Mouse (Mus musculus) T-helper 1 cell (primary cell): ENCODE measurements around the gene Kdf1.

ENCODE experiments used
- in situ Hi-C: fragments of 300-600 bp; cut with MboI, MseI; formaldehyde crosslinking; loops from one replicate; pipeline ENCODE4 v1.15.1; 2025; ENCODE audit warnings: high pct_unique_total_duplicates

Gene Kdf1

DNA sequence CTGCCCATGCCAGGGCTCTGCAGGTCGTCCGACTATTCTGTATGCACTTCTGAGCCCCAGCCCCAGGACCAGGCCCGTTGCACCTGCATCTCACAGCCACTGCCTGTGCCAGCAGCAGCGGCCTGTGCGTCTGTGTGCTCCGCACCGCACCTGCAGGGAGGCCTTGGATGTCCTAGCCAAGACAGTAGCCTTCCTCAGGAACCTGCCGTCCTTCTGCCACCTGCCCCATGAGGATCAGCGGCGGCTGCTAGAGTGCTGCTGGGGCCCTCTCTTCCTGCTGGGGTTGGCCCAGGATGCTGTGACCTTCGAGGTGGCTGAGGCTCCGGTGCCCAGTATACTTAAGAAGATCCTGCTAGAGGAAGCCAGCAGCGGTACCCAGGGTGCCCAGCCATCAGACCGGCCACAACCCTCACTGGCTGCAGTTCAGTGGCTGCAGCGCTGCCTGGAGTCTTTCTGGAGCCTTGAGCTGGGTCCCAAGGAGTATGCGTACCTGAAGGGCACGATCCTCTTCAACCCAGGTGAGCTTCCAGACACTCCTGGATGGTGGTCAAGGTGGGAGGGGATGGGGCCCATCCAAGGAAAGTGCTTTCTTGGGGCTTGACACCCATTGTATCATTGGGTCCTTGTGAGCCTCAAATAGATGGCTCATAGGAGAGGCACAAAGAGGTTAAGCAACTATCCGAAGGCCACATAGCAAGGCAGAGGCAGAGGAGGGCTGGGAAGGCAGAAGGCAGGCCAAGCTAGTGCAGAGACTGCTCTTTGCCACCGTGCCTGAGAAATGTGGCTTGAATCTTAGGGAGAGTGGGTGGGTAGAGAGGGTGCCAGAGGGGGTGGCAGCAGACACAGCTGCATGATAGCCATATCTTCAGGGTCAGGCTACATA lies 34.9 kb downstream of the Kdf1 start:
- in situ Hi-C loops = no loop called here

DNA sequence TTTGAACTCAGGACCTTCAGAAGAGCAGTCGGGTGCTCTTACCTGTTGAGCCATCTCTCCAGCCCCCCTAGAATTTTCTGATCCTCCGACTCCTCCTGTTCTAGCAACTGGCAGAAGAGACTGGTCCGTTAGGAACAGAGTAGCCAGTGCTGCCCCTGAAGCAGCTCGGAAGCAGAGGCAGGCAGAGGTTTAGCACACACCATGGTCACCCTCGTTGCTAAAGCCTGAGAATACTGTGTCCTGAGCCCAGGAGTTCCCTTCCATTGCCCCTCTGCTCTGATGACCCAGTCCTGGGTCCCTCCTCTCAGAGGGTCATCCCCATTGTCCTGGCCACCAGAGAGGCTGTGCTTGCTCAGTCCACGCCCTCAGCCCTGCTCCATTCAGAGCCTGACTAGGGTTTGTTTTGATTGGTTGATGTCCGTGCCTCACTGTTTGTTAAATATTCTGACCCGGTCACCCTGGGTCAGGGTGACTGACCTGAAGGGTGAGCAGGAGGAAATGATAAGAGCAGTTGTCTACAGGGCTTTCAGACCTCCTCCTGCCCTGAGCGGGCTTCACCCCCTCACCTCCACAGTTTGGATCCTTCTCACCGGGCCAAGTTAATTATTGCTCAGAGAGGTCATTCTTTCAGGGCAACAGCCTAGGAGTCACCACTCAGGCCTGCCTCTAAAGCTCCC lies 38.4 kb downstream of the Kdf1 start:
- in situ Hi-C loops = no loop called here

DNA sequence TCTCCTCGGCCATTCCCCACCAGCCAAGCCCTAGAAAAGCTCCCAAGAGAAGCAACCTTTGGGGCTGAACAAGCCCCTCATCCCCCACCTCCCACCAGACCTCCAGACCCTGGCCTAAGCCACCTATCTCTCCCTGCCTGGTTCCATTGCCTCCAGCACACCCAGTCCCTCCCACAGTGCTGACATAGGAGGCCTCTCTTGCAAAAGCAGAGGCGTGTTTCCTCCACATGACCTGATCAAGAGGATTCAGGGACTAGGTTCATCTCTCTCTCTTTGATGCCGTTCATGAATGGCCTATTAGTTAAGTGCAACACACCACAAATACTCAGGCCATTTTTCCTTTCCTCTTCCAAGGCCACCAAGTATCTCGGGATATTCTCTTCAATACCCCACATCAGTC lies 41.1 kb downstream of the Kdf1 start:
- in situ Hi-C loops = no loop called here

DNA sequence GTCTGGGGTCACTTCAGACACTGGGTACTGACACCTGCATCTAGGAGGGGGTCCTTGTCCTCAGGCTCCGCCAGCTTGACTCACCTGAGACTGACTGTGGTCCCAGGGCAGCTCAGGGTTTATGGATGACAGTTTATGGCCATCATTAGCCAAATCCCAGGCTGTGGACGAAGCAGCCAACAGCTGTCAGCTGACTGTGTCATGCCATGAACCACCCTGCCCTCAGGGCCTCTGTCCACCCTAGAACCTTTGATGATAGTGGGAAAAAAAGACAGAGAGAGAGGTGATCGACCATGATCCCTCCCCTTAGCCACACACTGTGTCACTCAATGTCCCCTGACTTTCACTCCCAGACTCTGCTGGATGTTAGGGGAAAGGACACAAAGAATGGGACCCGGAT lies 42.9 kb downstream of the Kdf1 start:
- in situ Hi-C loops = no loop called here

DNA sequence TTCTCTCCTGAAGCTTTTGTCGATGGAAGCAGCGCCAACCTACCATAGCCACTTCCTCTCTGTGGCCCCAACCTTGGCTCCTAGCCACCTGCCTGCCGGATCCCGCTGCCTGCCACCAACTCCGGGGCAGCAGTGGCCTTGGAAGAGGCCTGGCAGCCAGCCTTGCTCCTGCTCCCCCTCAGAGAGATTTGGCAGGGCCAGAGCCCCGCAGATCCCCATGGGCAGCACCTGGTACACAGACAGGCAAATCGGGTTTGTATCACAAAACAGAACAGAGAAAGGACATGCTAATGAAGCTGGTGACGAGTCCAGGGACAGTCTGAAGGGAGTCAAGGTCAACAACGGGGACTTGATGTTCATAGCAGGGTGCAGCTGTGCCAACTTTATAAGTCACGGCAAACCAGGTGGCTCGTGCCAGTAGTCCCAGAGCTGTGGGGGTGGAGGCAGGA lies 44.4 kb downstream of the Kdf1 start:
- in situ Hi-C loops = no loop called here

DNA sequence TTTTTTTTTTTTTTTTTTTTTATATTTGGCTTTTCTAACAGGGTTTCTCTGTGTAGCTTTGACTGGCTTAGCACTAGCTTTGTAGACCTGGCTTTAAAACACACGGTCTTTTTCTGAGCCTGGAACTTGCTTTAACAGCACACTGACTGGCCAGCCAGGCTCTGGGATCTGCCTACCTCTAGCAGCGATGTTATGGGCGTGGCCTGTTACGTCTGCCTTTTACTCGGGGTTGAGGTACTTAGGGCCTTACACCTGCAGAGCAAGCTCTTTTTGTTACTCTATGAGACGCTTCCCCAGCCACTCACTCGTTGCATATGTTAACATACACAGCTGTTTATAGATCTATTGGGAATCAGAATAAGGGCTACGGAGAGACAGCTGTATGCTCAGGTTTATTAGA lies 48.5 kb downstream of the Kdf1 start:
- in situ Hi-C loops = no loop called here

DNA sequence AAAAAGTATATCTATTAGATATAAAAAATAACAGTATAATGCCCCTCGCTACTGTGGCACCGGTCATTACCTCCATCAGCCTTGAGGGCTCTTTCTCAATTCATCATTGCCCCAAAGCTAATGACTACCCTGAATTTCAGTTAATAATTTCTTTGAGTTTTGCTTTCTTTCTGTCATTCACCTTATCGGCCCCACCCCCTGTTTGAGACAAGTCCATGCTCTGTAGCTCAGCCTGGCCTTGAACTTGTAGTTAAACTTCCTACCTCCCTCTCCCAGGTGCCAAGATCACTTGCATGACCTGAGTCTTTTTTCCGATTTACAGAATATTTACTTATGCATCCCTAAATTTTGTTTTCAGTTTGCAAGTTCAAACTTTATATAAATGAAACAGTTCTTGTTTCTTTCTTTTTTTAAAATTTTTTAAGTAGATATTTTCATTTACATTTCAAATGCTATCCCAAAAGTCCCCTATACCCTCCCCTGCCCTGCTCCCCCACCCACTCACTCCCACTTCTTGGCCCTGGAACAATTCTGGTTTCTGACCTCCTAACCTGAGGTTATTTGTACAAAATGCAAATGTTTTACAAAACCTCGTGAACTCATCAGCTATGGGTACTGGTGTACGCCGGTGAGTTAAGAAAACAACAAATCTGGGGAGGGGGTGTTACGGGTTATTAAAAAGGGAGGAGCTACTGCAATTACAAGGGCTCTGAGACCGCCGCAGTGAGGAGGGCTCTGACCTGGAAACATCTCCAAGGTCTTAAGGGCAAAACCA lies 50.7 kb downstream of the Kdf1 start:
- in situ Hi-C loops = no loop called here

DNA sequence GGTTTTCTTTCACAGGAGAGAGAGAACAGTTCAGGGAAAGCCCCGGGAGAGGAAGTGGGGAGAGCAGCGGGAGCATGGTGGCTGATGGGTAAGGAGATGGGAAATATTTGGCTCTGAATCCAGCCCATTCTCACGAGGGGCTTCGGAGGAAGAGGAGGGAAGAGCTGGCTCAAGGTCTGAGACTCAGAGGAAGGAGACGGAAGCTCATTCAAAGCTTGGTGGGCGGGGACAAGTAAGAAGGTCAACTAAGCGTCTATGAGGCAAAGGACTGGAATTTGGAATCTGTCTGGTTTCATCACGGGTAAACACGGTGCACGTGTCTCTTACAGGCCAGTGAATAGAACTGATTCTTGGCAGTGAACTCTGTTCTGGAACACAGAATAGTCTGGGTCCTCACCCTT lies 51.3 kb downstream of the Kdf1 start:
- in situ Hi-C loops = no loop called here

DNA sequence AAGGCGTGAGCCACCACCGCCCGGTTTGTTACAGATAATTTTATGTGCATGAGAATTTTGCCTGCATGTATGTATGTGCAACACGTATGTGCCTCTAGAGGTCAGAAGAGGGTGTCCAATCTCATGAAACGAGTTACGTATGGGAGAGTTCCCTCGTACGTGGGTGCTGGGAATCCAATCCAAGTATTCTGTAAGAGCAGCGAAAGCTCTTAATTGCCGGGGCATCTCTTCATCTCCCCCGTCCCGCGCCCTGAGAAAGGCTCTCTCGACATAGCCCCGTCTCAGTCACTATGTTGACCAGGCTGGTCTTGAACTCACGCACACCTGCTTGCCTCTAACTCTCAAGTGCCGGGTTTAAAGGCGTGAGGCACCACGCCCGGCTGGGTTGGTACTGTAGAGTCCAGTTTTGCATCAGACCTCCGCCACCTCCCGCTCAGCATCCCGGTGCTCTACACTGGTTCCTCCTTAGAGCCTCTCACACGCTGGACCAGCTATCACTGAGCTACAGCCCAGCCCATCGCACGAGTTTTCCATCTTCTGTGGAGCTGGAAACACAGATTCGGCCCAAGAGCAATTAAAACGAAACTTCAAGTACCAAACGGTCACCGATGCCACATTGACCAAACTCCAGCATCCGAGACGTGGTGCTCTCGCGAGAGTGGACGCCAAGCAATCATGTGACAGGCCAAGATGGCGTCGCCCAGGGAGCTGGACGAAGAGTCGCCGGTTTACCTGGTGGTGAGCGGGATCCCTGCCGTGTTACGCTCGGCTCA lies 55.5 kb downstream of the Kdf1 start, which contains the start of gene Gpatch3:
Gpatch3 (plus strand) TSS at position 676 of the 773 bp plus-strand sequence.
- in situ Hi-C loops = no loop called here

DNA sequence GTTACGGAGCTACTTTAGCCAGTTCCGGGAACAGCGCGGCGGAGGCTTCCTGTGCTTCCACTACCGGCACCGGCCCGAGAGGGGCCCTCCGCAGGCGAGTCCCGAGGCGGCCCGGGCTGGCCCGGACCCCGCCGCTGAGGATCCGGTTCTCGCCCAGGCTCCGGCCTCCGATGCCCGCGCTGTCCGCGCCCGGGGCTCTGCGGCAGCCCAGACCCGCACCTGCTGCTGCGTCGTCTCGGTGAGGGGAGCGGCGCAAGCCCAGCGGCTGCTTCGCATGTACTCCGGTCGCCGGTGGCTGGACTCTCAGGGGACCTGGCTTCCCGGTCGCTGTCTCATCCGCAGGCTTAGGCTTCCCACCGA lies 56.1 kb downstream of the Kdf1 start:
- in situ Hi-C loops = no loop called here

DNA sequence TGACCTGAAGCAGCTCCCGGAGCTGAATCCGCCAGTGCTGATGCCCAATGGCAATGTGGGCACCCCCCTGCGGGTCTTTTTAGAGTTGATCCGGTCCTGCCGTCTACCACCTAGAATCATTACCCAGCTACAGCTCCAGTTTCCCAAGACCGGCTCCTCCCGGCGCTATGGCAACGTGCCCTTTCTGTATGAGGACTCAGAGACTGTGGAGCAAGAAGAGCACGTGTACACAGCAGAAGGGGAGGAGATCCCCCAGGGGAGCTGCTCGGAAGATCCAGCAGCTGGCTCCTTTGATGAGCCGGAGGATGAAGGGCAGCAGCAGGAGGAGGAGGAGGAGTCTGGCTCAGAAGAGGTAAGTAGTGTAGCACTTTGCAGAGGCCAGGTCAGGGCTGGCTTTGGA lies 59.2 kb downstream of the Kdf1 start:
- in situ Hi-C loops = no loop called here
